Mouse (Mus musculus) liver, adult 2 months (tissue): ENCODE measurements around the gene Vmn1r183. TPM values are rescaled to one million over a fixed set of nuclear protein-coding genes. Genes with fewer than 3 reads are reported as not detected.

ENCODE experiments used
- DNase-seq: peaks from one replicate; pipeline ENCODE4 v3.0.0-alpha.2; 2011; ENCODE audit warnings: low read depth, low spot score; ENCODE audit errors: extremely low read depth
- H3K27ac ChIP-seq: fragments of 200-500 bp; replicated peaks from 2 replicates; pipeline ENCODE4 v1.5.1; 2012; ENCODE audit warnings: low read depth, mild to moderate bottlenecking, control low read depth, inconsistent platforms, low read length; ENCODE audit not compliant: insufficient read depth
- H3K27me3 ChIP-seq: fragments of 200-500 bp; 2 replicates; pipeline ENCODE4 v1.6.1; 2012; ENCODE audit warnings: mild to moderate bottlenecking, moderate library complexity, low read length, inconsistent platforms; ENCODE audit not compliant: control insufficient read depth, insufficient read depth
- H3K36me3 ChIP-seq: fragments of 200-500 bp; 2 replicates; pipeline ENCODE4 v1.6.1; 2012; ENCODE audit warnings: low read length, inconsistent platforms; ENCODE audit not compliant: control insufficient read depth, insufficient read depth
- H3K4me1 ChIP-seq: fragments of 200-500 bp; 2 replicates; pipeline ENCODE4 v1.6.1; 2011; ENCODE audit warnings: low read length; ENCODE audit not compliant: control insufficient read depth, insufficient read depth
- H3K4me3 ChIP-seq: fragments of 200-500 bp; 2 replicates; pipeline ENCODE4 v1.5.1; 2011; ENCODE audit warnings: low read depth, mild to moderate bottlenecking, control low read depth, low read length, moderate library complexity; ENCODE audit not compliant: insufficient read depth
- H3K79me2 ChIP-seq: fragments of 200-500 bp; 2 replicates; pipeline ENCODE4 v1.6.1; 2012; ENCODE audit warnings: inconsistent platforms, mild to moderate bottlenecking, low read length, moderate library complexity; ENCODE audit not compliant: control insufficient read depth, insufficient read depth
- H3K9ac ChIP-seq: fragments of 200-500 bp; 2 replicates; pipeline ENCODE4 v1.6.1; 2012; ENCODE audit warnings: low read depth, mild to moderate bottlenecking, control low read depth, inconsistent platforms, low read length
- CTCF ChIP-seq: fragments of 200-500 bp; IDR thresholded peaks from 2 replicates; pipeline ENCODE4 v1.5.1; 2011; ENCODE audit warnings: low read depth, low read length, control low read depth
- POLR2A ChIP-seq: fragments of 200-500 bp; IDR thresholded peaks from 2 replicates; pipeline ENCODE4 v1.6.1; 2011; ENCODE audit warnings: low read length, control low read depth; ENCODE audit not compliant: insufficient read depth; ENCODE audit errors: extremely low read depth
- WGBS: fragments of 180-500 bp; shearing (Covaris S2); methylation state at CpG from one replicate; pipeline ENCODE4 v1.1.7; 2018; 5-methylcytosine and 5-hydroxymethylcytosine counted together
- polyA plus RNA-seq: library from polyadenylated mRNA; depleted of rRNA; stranded (reverse); fragments of >200 nt; gene quantifications from 2 replicates; pipeline ENCODE4 v1.2.3, GENCODE M21; 2012; rRNA removed
- total RNA-seq: library from RNA; depleted of rRNA; stranded (reverse); fragments of >200 nt; gene quantifications from 2 replicates; pipeline ENCODE4 v1.2.3, GENCODE M21; 2014; rRNA removed

Gene Vmn1r183
- total and polyA plus RNA-seq, 2 experiments, result not detected

GRCm38 (mm10) chr7:24113001-24113400, 59.9 kb downstream of the Vmn1r183 start:
- Histone ChIP-seq H3K79me2 (no peaks in the 10 kb centered on the region), H3K9ac (peak overlapping the region; percentile 88), H3K27ac (peak overlapping the region; percentile 89), H3K36me3 (peaks cover 2% of the 10 kb centered on the region; the same call in 1 of the 2 replicates), H3K4me1 (no peaks in the 10 kb centered on the region; the same call in 1 of the 2 replicates), H3K27me3 (no peaks in the 10 kb centered on the region), H3K4me3 (peak overlapping the region; percentile 87)
- DNase-seq, result peak; percentile 88
- 6% methylated on average over 12 of the region's 12 CpGs for WGBS
- TF ChIP-seq CTCF (no peak), POLR2A (peak; percentile 34; the same call in 1 of the 2 replicates)

Other genes with a start within 250 kb of the Vmn1r183 start
- gene Vmn1r175, start 242.6 kb upstream of the Vmn1r183 start, total RNA-seq, result not detected in 2 replicates
- gene Vmn1r175, start 242.6 kb upstream of the Vmn1r183 start, polyA plus RNA-seq, result not detected in 2 replicates
- gene Vmn1r176, start 215.9 kb upstream of the Vmn1r183 start, total RNA-seq, result not detected in 2 replicates
- not detected in 2 replicates for gene Vmn1r176, start 215.9 kb upstream of the Vmn1r183 start, polyA plus RNA-seq
- gene Vmn1r177, start 186.8 kb upstream of the Vmn1r183 start, total RNA-seq, result not detected in 2 replicates
- gene Vmn1r177, start 186.8 kb upstream of the Vmn1r183 start, polyA plus RNA-seq, result not detected in 2 replicates
- gene Vmn1r178, start 161.2 kb upstream of the Vmn1r183 start, total RNA-seq, result not detected in 2 replicates
- not detected in 2 replicates for gene Vmn1r178, start 161.2 kb upstream of the Vmn1r183 start, polyA plus RNA-seq
- not detected in 2 replicates for gene Vmn1r179, start 126.3 kb upstream of the Vmn1r183 start, total RNA-seq
- not detected in 2 replicates for gene Vmn1r179, start 126.3 kb upstream of the Vmn1r183 start, polyA plus RNA-seq
- gene Vmn1r180, start 102.6 kb upstream of the Vmn1r183 start, total RNA-seq, result not detected in 2 replicates
- not detected in 2 replicates for gene Vmn1r180, start 102.6 kb upstream of the Vmn1r183 start, polyA plus RNA-seq
- not detected in 2 replicates for gene Vmn1r181, start 78.6 kb upstream of the Vmn1r183 start, total RNA-seq
- not detected in 2 replicates for gene Vmn1r181, start 78.6 kb upstream of the Vmn1r183 start, polyA plus RNA-seq
- not detected in 2 replicates for gene V1rd19, start 51.6 kb upstream of the Vmn1r183 start, total RNA-seq
- gene V1rd19, start 51.6 kb upstream of the Vmn1r183 start, polyA plus RNA-seq, result not detected in 2 replicates
- gene Zfp180, start 28.7 kb downstream of the Vmn1r183 start, total RNA-seq, result 8.6 and 9.5 TPM in 2 replicates
- gene Zfp180, start 28.7 kb downstream of the Vmn1r183 start, polyA plus RNA-seq, result 11.5 and 12.7 TPM in 2 replicates
- 0.81 and 1.1 TPM in 2 replicates for gene Zfp112, start 59.1 kb downstream of the Vmn1r183 start, total RNA-seq
- 0.42 and 1.1 TPM in 2 replicates for gene Zfp112, start 59.1 kb downstream of the Vmn1r183 start, polyA plus RNA-seq
- gene Zfp235, start 80.9 kb downstream of the Vmn1r183 start, total RNA-seq, result 6.1 and 7.7 TPM in 2 replicates
- gene Zfp235, start 80.9 kb downstream of the Vmn1r183 start, polyA plus RNA-seq, result 3.3 and 3.8 TPM in 2 replicates
- 0.34 and 0.37 TPM in 2 replicates for gene Zfp114, start 121.8 kb downstream of the Vmn1r183 start, total RNA-seq
- 0.06 and 0.29 TPM in 2 replicates for gene Zfp114, start 121.8 kb downstream of the Vmn1r183 start, polyA plus RNA-seq
- gene Zfp111, start 158.2 kb downstream of the Vmn1r183 start, total RNA-seq, result 2.5 and 2.7 TPM in 2 replicates
- 0.69 and 0.87 TPM in 2 replicates for gene Zfp111, start 158.2 kb downstream of the Vmn1r183 start, polyA plus RNA-seq
- 3.1 and 3.6 TPM in 2 replicates for gene Zfp109, start 184.3 kb downstream of the Vmn1r183 start, total RNA-seq
- 0.98 and 1.3 TPM in 2 replicates for gene Zfp109, start 184.3 kb downstream of the Vmn1r183 start, polyA plus RNA-seq
- 2.4 and 2.7 TPM in 2 replicates for gene Zfp108, start 201.5 kb downstream of the Vmn1r183 start, total RNA-seq
- gene Zfp108, start 201.5 kb downstream of the Vmn1r183 start, polyA plus RNA-seq, result 0.38 and 0.61 TPM in 2 replicates
- 2.9 and 3.6 TPM in 2 replicates for gene Zfp93, start 217.2 kb downstream of the Vmn1r183 start, total RNA-seq
- gene Zfp93, start 217.2 kb downstream of the Vmn1r183 start, polyA plus RNA-seq, result 1.3 TPM in 2 replicates
- gene Zfp61, start 248.0 kb downstream of the Vmn1r183 start, total RNA-seq, result 0.94 and 1.8 TPM in 2 replicates
- gene Zfp61, start 248.0 kb downstream of the Vmn1r183 start, polyA plus RNA-seq, result 0.48 and 0.50 TPM in 2 replicates